Mouse (Mus musculus) embryonic stem cell, embryonic (primary cell): Measurements from ENCODE around the gene Slc18b1.
"Not testable (repeated sequence)": the region's sequence is repeated elsewhere in the genome, so short reads cannot be mapped to it uniquely, and the experiment has no call there.

Source experiments
- CTCF ChIA-PET, 4 experiments: fragments of 300-600 bp in 2 of 4; fragments of 350-600 bp in 2 of 4; sonication (Branson Sonifier 250); formaldehyde crosslinking; loops; one replicate each; lab custom pipeline; 2022; ENCODE audit warnings: inconsistent platforms in 2 of 4; lab: Charles Lee
- POLR2A ChIA-PET, 4 experiments: fragments of 300-600 bp in 2 of 4; fragments of 350-600 bp in 2 of 4; sonication (Branson Sonifier 250); formaldehyde crosslinking; loops; one replicate each; lab custom pipeline; 2022; ENCODE audit warnings: antibody characterized with exemption in 4 of 4, inconsistent platforms in 1 of 4; lab: Charles Lee

The Slc18b1 gene

DNA sequence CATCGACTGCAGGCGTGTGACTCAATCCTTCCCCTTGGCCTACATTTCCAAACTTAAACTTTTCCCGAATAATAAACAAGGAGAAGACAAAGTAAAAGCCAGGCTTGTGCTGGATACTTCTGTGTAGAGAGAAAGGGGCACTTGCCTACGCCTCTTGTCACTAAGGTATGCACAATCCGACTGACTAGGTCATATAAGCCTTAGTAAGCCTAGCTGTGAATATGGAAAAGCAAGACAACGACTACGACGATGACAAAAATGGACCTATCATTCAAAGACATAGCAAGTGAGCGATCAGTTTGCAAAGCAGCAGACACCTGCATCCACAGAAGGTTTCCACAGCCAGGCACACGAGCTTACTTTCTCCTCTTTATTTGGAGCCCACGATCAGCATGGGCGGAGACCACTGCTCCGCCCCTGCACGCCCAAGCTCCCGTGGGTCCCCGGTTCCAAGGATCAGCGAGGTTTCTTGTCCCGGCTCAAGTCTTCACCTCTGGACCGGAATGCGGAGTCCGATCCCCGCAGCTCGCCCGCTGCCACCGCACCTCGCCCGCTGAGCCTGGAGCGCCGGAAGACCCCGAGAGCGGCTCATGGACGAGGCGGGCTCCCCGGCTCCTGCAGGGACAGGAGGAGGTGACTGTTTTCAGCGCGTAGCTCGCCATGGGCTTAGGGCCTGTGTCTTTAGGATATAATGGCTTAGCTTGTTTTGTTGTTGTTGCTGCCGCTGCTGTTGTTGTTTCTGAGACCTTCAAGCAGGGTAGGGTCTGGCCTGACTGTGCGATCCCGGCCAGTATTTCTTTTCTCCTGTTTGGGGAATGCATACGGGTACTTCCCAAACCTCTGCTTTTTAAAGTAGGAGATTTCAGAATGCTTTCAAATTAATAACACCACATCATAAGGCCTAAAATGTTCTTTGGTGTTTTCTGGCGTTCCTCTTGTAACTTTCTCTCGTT lies at the start of gene Slc18b1:
Gene Slc18b1 (plus strand): TSS at position 436 of the 953 bp plus-strand sequence.
- ChIA-PET POLR2A (interaction anchor here (0.9 to 19.9 kb wide), 15 partner anchors 8 to 1066 kb away, joined by 3 to 479 read pairs (median 7); partner anchors contain the start of gene Rps12 (in 4 of the 4)), CTCF (interaction anchor here (0.5 to 1.8 kb wide), 7 partner anchors 9 to 681 kb away, joined by 3 to 5 read pairs (median 4); no protein-coding TSS in a partner anchor)

DNA sequence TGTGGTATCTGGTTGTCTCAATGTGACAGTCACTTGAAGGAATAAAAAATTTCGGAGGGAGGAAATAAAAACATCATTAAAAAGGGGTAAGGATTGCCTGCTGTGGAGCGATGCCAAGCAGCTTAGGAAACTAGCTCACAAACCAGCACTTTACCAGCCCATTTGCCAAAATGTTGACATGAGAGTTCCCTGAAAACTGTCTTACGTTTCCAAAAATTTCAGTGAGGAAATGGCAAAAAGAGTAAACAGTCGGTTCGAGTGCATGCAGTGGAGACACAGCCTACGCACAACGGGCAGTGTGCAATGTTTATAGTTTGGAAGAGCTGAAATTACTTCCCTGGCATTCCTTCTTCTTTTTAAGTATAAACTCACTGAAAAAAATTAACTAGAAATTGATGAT lies 42.6 kb upstream of the Slc18b1 start:
- POLR2A ChIA-PET = interaction anchor here in 1 of 4 experiments (1.8 to 2.4 kb wide), 2 partner anchors 25 to 27 kb away, joined by 4 to 7 read pairs; no protein-coding TSS in a partner anchor
- CTCF ChIA-PET = interaction anchor here in 2 of 4 experiments (0.6 kb wide), 2 partner anchors 225 to 896 kb away, joined by 4 to 8 read pairs; no protein-coding TSS in a partner anchor

DNA sequence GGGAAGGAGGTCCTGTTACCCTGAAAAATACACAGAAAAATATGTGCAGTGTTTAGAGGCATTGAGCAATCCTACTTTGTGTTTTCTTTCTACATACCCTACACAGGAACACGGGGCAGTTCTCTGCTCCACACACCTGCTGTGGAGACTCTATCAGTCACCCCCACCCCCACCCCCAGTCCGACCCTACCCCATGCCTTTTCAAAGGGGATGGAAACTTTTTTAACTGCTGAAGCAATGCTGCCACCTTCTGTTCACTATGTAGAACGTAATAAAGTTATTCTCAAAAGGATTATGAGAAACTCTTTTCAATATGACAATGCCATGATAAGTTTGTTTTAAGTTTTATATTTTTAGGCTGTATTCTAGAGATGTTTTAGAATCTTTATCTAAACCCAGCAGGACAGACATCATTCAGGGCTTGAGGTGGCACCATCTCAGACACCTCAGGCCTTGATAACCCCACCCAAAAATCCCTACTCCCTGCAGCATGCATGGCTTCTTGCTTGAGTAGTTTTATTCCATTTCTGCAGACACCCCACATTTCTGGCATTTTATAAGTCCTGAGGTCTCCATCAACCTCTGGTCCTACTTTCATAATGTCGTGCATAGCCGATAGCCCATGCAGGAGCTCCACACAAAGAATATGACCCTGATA lies 19.4 kb upstream of the Slc18b1 start:
- CTCF ChIA-PET = no interaction called here
- POLR2A ChIA-PET = interaction anchor here in 3 of 4 experiments (0.6 to 19.9 kb wide), 5 partner anchors 8 to 30 kb away, joined by 3 to 479 read pairs (median 9); partner anchors contain the start of gene Rps12 (in 2 of the 3)

DNA sequence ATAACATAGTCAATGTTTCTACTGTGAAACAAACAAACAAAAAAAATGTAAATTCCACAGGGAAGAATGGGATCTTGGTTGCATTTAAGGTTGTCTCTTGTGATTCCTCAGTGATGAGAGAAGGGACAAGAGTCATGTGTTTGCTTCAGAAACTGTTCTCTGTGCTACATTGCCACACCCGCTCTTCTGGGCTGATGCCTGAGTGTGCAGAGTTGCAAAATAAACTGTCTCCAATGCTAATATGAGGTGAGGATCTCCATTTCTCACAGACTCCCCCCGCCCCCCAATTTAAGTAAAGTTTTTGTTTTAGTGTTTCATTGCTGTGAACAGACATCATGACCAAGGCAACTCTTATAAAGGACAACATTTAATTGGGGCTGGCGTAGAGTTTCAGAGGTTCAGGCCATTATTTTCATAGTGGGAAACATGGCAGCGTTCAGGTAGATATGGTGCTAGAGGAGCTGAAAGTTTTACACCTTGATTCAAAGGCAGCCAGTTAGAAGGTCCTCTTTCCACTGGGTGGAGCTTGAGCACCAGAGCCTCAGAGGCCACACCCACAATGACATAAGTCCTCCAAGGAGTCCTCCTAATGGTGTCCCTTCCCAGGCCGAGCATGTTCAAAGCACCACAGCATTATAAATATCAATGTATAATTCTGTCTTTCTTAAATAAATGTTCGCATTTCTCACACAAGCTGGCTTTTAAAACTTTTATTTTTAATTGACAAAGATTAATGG lies 16.1 kb upstream of the Slc18b1 start:
- POLR2A ChIA-PET = interaction anchor here (0.6 to 19.9 kb wide), 28 partner anchors 9 to 1997 kb away, joined by 3 to 479 read pairs (median 4); partner anchors contain the start of genes Slc18b1 (in 3 of the 4), Tbpl1 (in 2 of the 4) and Ccn2 (in 1 of the 4)
- CTCF ChIA-PET = interaction anchor here in 2 of 4 experiments (0.7 to 1.2 kb wide), 3 partner anchors 58 to 694 kb away, joined by 3 read pairs; no protein-coding TSS in a partner anchor

DNA sequence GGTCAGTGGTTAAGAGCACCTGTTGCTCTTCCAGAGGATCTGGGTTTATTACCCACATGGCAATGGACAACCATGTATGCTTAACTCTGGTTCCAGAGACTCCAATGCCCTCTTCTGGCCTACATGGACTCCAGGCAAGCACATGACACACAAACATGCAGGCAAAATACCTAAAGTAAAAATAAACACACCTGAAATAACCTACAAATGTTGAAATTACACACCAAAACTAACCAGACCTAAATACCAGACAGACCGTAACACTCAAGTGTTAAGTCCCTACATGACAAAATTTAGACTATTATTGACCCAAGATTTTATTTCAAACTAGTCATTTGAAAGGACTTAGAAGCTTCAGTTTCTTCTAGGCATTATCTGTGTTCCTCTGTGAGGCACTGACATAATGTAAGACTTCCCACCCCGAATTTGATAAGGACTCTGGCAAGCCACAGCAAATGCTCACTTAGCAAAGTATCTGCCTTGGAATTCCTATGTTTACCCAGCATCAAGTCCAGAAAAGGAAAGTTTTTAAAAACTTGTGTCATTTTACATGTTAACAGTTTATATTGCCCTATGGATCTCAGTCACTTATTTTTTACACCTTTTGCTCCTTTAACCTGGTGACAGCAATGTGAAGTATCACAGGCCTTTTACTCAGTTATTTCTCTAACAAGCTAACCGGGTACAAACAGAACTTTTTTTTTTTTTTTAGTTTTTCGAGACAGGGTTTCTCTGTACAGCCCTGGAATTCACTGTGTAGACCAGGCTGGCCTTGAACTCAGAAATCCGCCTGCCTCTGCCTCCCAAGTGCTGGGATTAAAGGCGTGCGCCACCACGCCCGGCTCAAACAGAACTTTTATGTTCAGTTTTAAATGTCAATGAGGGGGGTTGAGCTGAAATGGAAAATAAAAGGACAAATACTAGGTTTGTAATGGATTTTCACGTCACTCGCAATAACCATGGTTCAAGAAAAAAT lies 14.7 kb upstream of the Slc18b1 start:
- CTCF ChIA-PET = interaction anchor here in 2 of 4 experiments (0.9 to 1.2 kb wide), 2 partner anchors 57 to 695 kb away, joined by 3 read pairs; no protein-coding TSS in a partner anchor
- POLR2A ChIA-PET = interaction anchor here (0.5 to 19.9 kb wide), 33 partner anchors 8 to 1714 kb away, joined by 3 to 479 read pairs (median 4); partner anchors contain the start of genes Slc18b1 (in 3 of the 4) and Tbpl1 (in 2 of the 4)

DNA sequence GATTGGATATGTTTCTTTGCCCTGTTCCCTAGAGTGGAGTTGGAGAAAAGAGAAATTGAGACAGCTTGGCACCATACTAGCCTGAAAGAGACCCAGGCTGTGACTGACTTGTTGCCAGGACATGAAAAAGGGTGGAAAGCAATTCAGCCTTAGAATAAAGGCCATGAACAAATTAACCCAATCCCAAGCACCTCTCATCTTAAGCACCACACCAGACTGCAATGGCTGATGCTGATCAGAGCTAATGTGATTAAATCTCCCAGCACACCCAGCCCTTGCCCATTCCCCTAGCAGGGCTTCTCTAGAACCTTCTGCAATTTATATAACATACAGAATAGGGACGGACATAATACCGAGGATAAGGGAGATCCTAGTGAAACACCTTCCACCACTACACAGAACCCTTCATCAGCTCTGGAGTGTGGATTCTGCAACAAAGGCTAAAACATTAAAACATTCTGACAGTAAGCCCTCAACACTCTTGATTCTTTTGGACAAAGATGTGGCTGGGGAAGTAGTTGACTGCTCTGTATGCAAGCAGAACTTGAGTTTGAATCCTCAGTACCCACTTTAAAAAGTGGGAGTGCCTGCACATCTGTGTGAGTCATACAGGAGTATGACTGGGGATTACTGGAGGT lies 13.8 kb upstream of the Slc18b1 start:
- POLR2A ChIA-PET = interaction anchor here (0.7 to 19.9 kb wide), 26 partner anchors 8 to 1713 kb away, joined by 3 to 479 read pairs (median 4); partner anchors contain the start of gene Slc18b1 (in 3 of the 4)
- CTCF ChIA-PET = interaction anchor here in 1 of 4 experiments (1.7 kb wide), 1 partner anchor 30 kb away, joined by 5 read pairs; no protein-coding TSS in a partner anchor

DNA sequence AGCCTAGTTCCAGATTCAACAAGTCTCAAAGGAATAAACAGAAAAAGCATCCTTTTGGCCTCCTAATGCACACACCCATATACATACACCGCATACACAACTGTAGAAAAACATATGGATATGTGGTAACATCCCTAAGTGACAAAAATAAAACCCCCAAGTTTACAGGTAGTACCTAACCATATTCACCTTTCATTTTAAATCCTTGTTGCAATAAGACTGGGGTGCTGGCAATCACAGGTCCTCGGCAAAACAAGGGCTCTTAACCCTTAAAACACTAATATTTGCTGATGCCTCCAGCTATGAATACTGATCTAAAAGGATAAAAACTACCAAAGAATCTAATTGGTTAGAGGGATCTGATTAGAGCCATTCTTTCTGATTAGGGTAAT lies 13.3 kb upstream of the Slc18b1 start:
- POLR2A ChIA-PET = interaction anchor here in 3 of 4 experiments (0.9 to 19.9 kb wide), 20 partner anchors 10 to 1052 kb away, joined by 3 to 479 read pairs (median 3); partner anchors contain the start of genes Slc18b1 (in 3 of the 3) and Ccn2 (in 1 of the 3)

DNA sequence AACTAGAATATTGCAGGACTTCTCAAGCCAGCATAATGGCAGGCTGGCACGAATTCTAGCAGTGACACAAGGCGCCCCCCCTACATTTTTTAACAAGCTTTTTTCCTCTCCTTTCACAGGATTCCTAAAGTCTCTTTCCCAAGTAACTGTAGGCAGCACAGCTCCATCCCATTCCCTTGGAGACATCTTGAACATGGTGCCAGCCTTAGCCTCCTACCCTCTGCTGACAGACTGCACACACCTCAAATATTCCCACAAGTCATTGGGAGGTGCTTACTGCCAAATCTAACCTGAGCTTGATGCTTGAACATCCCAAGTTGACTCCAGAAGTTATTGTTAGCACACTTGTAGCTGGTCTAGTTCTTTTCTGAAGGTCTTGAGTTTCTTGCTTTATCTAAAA lies 12.7 kb upstream of the Slc18b1 start:
- ChIA-PET CTCF (interaction anchor here in 1 of 4 experiments (1.7 kb wide), 1 partner anchor 29 kb away, joined by 5 read pairs; no protein-coding TSS in a partner anchor), POLR2A (interaction anchor here (0.6 to 19.9 kb wide), 22 partner anchors 8 to 1052 kb away, joined by 3 to 479 read pairs (median 4); partner anchors contain the start of genes Slc18b1 (in 2 of the 4), Ccn2 (in 1 of the 4) and Tbpl1 (in 1 of the 4))

More for the DNA sequence above, 13.3 kb upstream of the Slc18b1 start:
- CTCF ChIA-PET = interaction anchor here in 1 of 4 experiments (1.7 kb wide), 1 partner anchor 29 kb away, joined by 5 read pairs; no protein-coding TSS in a partner anchor

DNA sequence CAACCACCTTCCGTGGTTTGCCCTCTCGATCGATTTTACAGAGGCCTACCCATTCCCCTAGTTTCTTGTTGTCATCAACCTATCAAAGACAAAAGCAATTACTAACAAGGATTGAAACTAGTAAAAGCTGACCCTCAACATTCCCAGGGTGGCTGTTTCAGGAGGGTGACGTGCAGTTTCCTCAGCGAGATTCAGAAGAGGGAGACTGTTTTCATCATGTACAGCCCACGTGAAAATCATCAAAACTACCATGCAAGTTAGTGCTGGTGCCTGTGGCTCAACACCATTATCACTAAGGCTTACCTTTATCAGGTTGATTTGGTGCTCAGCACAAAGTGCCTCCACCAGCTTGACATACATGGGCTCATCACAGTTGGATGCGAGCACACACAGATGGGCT lies 11.2 kb upstream of the Slc18b1 start:
- CTCF ChIA-PET = not testable (repeated sequence)
- POLR2A ChIA-PET = interaction anchor here in 3 of 4 experiments (0.7 to 19.9 kb wide), 22 partner anchors 7 to 1054 kb away, joined by 3 to 479 read pairs (median 4); partner anchors contain the start of genes Slc18b1 (in 3 of the 3) and Tbpl1 (in 2 of the 3)

DNA sequence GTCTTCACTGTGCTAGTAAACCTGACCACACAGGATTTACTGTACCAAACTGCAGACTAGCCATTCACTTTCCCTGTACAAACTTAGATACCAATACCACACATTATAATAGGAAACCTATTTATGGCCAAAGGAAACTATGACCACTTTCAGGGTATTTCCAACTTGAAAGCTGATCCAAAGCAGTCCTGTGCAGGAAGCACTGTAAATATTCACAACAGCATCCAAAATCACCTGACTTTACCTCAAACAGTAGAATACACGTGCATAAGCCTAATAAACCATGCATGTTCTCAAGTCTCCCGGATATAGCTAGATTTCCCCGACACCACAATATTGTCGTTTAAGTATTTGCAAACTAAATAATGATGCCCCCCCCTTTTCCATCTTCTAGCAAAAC lies 10.7 kb upstream of the Slc18b1 start:
- ChIA-PET CTCF (no interaction called here), POLR2A (interaction anchor here (0.7 to 19.9 kb wide), 35 partner anchors 8 to 1138 kb away, joined by 3 to 479 read pairs (median 4); partner anchors contain the start of genes Slc18b1 (in 4 of the 4) and Tbpl1 (in 2 of the 4))

DNA sequence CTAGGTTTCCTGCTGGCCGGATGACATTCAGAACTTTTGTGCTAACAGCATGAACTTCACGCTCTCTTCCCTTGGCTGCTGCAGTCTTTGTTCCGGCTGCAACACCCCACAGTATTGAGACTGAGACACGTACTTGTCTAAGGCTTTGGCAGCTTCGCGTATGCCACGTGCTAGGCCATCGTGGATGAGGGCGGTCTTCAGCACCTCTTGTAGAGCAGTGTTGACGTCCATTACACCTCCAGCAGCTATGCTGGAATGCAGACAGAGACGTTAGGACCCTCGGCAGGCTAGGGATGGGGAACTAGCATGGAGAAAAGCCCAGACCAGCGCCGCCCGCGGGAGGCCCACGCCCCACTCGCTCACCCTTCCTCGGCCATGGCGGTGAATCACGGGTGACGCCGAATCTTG lies 10.2 kb upstream of the Slc18b1 start:
- POLR2A ChIA-PET = interaction anchor here (0.5 to 19.9 kb wide), 39 partner anchors 7 to 1139 kb away, joined by 3 to 479 read pairs (median 4); partner anchors contain the start of genes Slc18b1 (in 4 of the 4) and Tbpl1 (in 2 of the 4)

DNA sequence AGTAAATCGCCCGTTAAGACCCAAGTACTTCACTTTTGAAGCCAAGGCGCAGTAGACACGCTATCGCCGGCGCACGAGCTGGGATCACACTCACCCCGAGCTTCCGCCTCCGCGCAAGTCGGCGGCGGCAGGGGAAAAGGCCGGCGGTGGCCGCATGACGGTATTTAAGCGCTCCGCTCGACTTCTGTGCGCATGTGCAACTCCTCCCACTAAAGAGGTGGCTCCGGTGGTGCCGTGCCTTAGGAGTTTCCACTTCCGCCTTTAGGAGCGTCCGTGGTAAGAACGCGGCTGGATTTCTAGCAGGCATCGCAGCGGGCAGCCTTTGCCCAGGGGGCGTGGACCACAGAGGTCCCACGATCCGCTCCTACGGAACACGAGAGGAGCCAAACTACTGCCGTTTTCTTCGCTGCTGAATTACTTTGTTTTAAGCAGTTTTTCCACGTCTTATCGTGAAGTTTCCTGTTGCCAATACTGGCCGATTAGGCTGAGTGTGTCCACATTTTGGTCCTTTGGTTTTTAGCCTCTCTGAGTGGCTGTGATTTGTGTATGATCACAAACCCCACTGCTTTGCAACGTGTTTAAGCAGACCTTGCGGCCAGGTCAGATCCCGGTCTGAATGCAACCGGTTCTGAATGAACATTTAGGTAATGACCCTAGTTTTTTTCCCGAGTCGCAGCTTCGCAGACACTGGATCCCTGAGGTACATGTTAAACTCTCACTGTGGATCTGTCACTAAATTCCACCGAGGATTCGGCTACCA lies 9.5 kb upstream of the Slc18b1 start, which contains the start of gene Rps12:
Gene Rps12 (minus strand): TSS at position 214 of the 760 bp plus-strand sequence.
- ChIA-PET CTCF (interaction anchor here in 2 of 4 experiments (0.6 to 0.7 kb wide), 2 partner anchors 26 to 383 kb away, joined by 3 read pairs; no protein-coding TSS in a partner anchor), POLR2A (interaction anchor here (0.5 to 19.9 kb wide), 37 partner anchors 6 to 1056 kb away, joined by 3 to 479 read pairs (median 5); partner anchors contain the start of genes Slc18b1 (in 4 of the 4) and Tbpl1 (in 2 of the 4))

More for the DNA sequence above, 10.2 kb upstream of the Slc18b1 start:
- CTCF ChIA-PET = interaction anchor here in 2 of 4 experiments (0.6 to 0.7 kb wide), 2 partner anchors 26 to 383 kb away, joined by 3 read pairs; no protein-coding TSS in a partner anchor

DNA sequence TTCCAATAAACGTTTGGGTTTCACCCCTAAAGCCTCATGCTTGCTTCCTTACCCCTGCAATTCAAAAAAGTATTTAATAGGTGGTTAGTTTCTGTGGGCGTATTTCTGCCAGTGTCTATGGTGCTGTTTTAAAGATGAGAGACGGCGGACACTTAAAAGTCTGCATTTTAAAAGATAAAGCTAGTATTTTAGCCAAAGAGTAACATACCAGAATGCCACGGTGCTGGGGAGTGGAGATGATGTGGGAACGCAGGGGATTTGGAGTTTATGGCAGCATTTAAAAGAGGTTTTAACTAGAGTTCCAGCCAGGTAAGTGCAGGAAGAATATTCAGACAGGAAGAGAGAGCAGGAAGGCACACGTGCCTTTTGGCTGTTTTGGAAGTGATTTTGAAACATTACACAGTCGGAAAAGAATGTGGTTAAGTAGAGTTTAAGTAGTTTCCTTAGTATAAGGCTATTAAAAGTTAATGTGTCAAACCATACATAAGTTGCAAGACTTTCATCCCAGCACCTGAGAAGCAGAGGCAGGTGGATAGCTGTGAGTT lies 8.7 kb upstream of the Slc18b1 start:
- CTCF ChIA-PET = interaction anchor here in 1 of 4 experiments (1.2 kb wide), 1 partner anchor 51 kb away, joined by 3 read pairs; no protein-coding TSS in a partner anchor
- POLR2A ChIA-PET = interaction anchor here (0.6 to 19.9 kb wide), 21 partner anchors 6 to 807 kb away, joined by 3 to 479 read pairs (median 5); partner anchors contain the start of genes Slc18b1 (in 3 of the 4), Ccn2 (in 2 of the 4) and Taar2 (in 1 of the 4)
